Mouse (Mus musculus) spleen, adult 18-20 months (tissue): Measurements from ENCODE around the gene Itch.
"Not testable (repeated sequence)": the region's sequence is repeated elsewhere in the genome, so short reads cannot be mapped to it uniquely, and the experiment has no call there.

Experiments used
- DNase-seq, 2 experiments: peaks; one replicate each; pipeline ENCODE4 v3.0.0; 2022; ENCODE audit warnings: mixed read lengths in 2 of 2

The Itch gene

GRCm38 (mm10) chr2:155149296-155149695, 16.0 kb downstream of the Itch start:
- DNase-seq, result not testable (repeated sequence)

- peak in 1 of 2 experiments; percentile 9 for DNase-seq
Measured at GRCm38 (mm10) chr2:155207419-155207818, 74.1 kb downstream of the Itch start.

- no peak for DNase-seq
Measured at GRCm38 (mm10) chr2:155223145-155223544, 89.8 kb downstream of the Itch start.

GRCm38 (mm10) chr2:155224721-155225120, 91.4 kb downstream of the Itch start:
- no peak for DNase-seq

- no peak for DNase-seq
Measured at GRCm38 (mm10) chr2:155235746-155236361, 102.5 kb downstream of the Itch start.

GRCm38 (mm10) chr2:155236362-155236992, 103.2 kb downstream of the Itch start, which contains the start of gene Dynlrb1:
Gene Dynlrb1, plus strand, starts transcription at chr2:155236533.
- DNase-seq, result peak; percentile 90 to 99

- no peak for DNase-seq
Measured at GRCm38 (mm10) chr2:155237276-155237675, 104.0 kb downstream of the Itch start.

GRCm38 (mm10) chr2:155240915-155241314, 107.6 kb downstream of the Itch start:
- peak in 1 of 2 experiments; percentile 32 for DNase-seq

- DNase-seq, result no peak
Measured at GRCm38 (mm10) chr2:155242296-155242855, 109.1 kb downstream of the Itch start.

GRCm38 (mm10) chr2:155246231-155246630, 112.9 kb downstream of the Itch start:
- no peak for DNase-seq

GRCm38 (mm10) chr2:155248206-155248605, 114.9 kb downstream of the Itch start:
- DNase-seq, result no peak

GRCm38 (mm10) chr2:155248718-155249117, 115.4 kb downstream of the Itch start:
- no peak for DNase-seq

GRCm38 (mm10) chr2:155249588-155249987, 116.3 kb downstream of the Itch start:
- DNase-seq, result no peak

GRCm38 (mm10) chr2:155265526-155265925, 132.2 kb downstream of the Itch start:
- DNase-seq, result no peak

- DNase-seq, result no peak
Measured at GRCm38 (mm10) chr2:155266896-155267295, 133.6 kb downstream of the Itch start.

GRCm38 (mm10) chr2:155271957-155272356, 138.6 kb downstream of the Itch start:
- no peak for DNase-seq

GRCm38 (mm10) chr2:155272396-155273170, 139.3 kb downstream of the Itch start:
- no peak for DNase-seq

- no peak for DNase-seq
Measured at GRCm38 (mm10) chr2:155273603-155274002, 140.3 kb downstream of the Itch start.

- peak; percentile 88 to 92 for DNase-seq
Measured at GRCm38 (mm10) chr2:155276195-155276594, 142.9 kb downstream of the Itch start, which contains the start of gene Map1lc3a. Gene Map1lc3a, plus strand, starts transcription at chr2:155276297.
